Mouse (Mus musculus) hindbrain, embryonic 14.5 days (tissue): ENCODE measurements around the gene Sec16a. TPM values are rescaled to one million over a fixed set of nuclear protein-coding genes. Genes with fewer than 3 reads are reported as not detected.
A peak's percentile ranks its signal among the peaks of the same experiment; 100 is the strongest.

Experiments used
- ATAC-seq: fragments of 200-750 bp; cut with Nextera tagmentation; 2 replicates; pipeline ENCODE4 v1.8.0; 2017; ENCODE audit warnings: moderate number of reproducible peaks, mild to moderate bottlenecking, moderate TSS enrichment, moderate library complexity; ENCODE audit not compliant: low FRiP score
- DNase-seq: peaks from one replicate; pipeline ENCODE4 v3.0.0-alpha.2; 2015; ENCODE audit warnings: low spot score
- H3K27ac ChIP-seq: fragments of 300-500 bp; sonication (generic); 2 replicates; pipeline ENCODE4 v1.5.1; 2014; ENCODE audit warnings: mild to moderate bottlenecking, moderate library complexity
- H3K27me3 ChIP-seq: fragments of 300-500 bp; sonication (generic); 2 replicates; pipeline ENCODE4 v1.6.1; 2014; ENCODE audit warnings: mild to moderate bottlenecking, low read length, mixed read lengths; ENCODE audit not compliant: control insufficient read depth, insufficient read depth
- H3K36me3 ChIP-seq: fragments of 300-500 bp; sonication (generic); replicated peaks from 2 replicates; pipeline ENCODE4 v1.6.1; 2014; ENCODE audit not compliant: control insufficient read depth, insufficient read depth
- H3K4me1 ChIP-seq: fragments of 300-500 bp; sonication (generic); replicated peaks from 2 replicates; pipeline ENCODE4 v1.6.1; 2014; ENCODE audit warnings: antibody characterized with exemption, low read length, mixed read lengths; ENCODE audit not compliant: control insufficient read depth, insufficient read depth
- H3K4me2 ChIP-seq: fragments of 300-500 bp; sonication (generic); replicated peaks from 2 replicates; pipeline ENCODE4 v1.6.1; 2014; ENCODE audit warnings: mild to moderate bottlenecking, moderate library complexity
- H3K4me3 ChIP-seq: fragments of 300-500 bp; sonication (generic); replicated peaks from 2 replicates; pipeline ENCODE4 v1.5.1; 2014; ENCODE audit warnings: mild to moderate bottlenecking, low read length
- H3K9ac ChIP-seq: fragments of 300-500 bp; sonication (generic); 2 replicates; pipeline ENCODE4 v1.6.1; 2014
- H3K9me3 ChIP-seq: fragments of 300-500 bp; sonication (generic); 2 replicates; pipeline ENCODE4 v1.6.1; 2016; ENCODE audit warnings: low read length; ENCODE audit not compliant: control insufficient read depth
- WGBS: fragments of 180-500 bp; shearing (Covaris S2); extraction: QIAGEN DNeasy Blood & Tissue Kit; methylation state at CpG from one replicate; pipeline ENCODE4 v1.1.7; 2014; 5-methylcytosine and 5-hydroxymethylcytosine counted together
- polyA plus RNA-seq: library from polyadenylated mRNA; unstranded; fragments of >200 nt; fragmentation: Nextera tagmentation; extraction: Ambion mirVana; gene quantifications from 2 replicates; pipeline ENCODE4 v1.2.1, GENCODE M21; 2014

The Sec16a gene
- polyA plus RNA-seq, 1 experiment from 2014 or later, result 29.1 TPM

DNA sequence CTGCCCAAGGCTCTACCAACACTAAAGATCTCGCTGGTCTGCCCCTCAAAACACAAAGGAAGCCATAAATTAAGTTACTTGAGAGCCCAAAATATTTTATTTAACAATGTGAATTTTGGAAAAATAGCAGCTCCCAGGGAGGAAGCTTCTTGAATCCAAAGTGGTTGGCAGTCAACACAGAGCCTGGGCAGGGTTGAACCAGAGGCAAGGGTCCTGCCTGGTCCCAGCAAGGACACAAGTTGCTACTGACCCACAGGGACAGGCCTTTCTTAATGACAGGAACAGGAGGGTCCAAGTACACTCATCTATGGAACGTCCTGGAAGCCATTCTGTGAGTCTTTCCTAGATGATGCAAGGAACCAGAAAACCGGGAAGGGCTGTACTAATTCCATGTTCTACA is 35.7 kb downstream of the Sec16a start:
- H3K9me3 ChIP-seq, result no peaks in the 10 kb centered on the region
- H3K27ac ChIP-seq, result no peak overlapping the region
- no peaks in the 10 kb centered on the region for H3K27me3 ChIP-seq
- H3K9ac ChIP-seq, result peak overlapping the region; percentile 92
- peak overlapping the region; percentile 99 for H3K4me2 ChIP-seq
- H3K4me3 ChIP-seq, result peak overlapping the region; percentile 95
- WGBS, result 64% methylated on average over 3 of the region's 3 CpGs
- peaks cover 41% of the 10 kb centered on the region for H3K4me1 ChIP-seq
- no peak for DNase-seq
- ATAC-seq, result no peak
- peaks cover 61% of the 10 kb centered on the region for H3K36me3 ChIP-seq

DNA sequence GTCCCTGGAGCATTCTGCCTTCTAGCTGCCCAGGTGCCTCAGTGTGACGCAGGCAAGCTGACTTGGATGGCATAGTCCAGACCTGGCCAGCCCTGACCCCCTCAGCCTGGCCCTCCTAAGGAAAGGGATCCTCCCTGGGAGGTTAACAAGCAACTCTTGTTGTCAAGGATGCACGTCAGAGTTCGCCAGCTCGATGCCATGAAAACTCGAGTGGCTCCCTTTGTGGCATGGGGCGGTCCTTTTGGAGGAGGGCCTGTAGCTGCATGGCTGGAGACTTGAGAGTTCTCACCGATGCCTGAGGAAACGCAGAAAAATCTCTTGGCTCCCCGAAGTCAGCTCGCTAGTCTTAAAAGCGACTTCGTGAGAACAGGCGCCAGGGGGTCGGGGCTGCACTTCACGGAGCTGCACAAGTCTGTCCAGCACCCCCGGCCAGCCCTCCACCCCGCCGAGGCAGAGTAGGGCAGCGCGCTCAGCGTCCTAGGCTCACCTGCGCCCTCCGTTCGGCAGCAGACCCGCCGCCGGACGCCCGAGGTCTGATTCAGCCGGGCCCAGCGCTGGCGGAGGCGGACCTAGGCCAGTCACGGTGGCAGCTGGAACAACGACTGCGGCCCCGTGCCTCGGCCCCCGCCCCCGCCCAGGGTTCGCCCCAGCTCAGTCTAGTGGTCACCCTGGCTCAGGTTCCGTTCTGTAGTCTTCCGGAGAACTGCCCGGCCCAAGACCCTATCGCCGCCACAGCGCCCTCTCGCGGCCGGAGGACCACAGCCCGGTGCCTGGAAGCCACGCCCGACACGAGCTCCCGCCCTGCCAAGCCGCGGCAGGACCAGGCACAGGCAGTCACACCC is 36.3 kb downstream of the Sec16a start, which contains the start of gene Inpp5e:
TSS of gene Inpp5e (minus strand) at position 689 of the 842 bp plus-strand sequence.
- H3K4me2 ChIP-seq, result peak within 1 kb of the TSS; percentile 99
- DNase-seq (peak; percentile 98), ATAC-seq (peak; percentile 92)
- H3K9ac ChIP-seq, result peak within 1 kb of the TSS; percentile 92
- peak within 1 kb of the TSS; percentile 95 for H3K4me3 ChIP-seq
- H3K36me3 ChIP-seq, result peaks cover 54% of the 10 kb centered on the region
- H3K4me1 ChIP-seq, result peaks cover 41% of the 10 kb centered on the region
- peak within 1 kb of the TSS; percentile 79 for H3K27ac ChIP-seq
- under 1% methylated on average over 57 of the region's 57 CpGs for WGBS
- no peaks in the 10 kb centered on the region for H3K9me3 ChIP-seq
- no peaks in the 10 kb centered on the region for H3K27me3 ChIP-seq

DNA sequence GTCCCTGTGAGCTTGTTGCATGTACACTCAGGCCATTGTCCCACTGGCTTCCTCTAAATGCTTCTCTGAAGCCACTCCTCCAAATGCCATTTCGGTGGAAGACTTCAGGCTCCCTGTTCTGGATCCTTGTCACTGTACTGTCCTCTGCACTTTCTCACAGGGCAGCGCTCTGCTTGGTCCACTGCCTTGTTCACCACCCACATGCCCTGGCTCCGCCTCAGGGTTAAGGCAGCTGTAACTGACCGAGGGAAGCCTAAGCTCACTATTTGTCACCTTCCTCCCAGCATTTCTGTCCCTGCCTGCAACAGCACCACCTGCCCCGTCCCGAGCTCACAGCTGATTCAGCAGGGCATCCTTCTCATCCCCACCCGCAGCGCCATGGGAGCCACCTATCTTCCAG is 41.7 kb downstream of the Sec16a start:
- ATAC-seq (no peak), DNase-seq (no peak)
- Histone ChIP-seq H3K4me3 (no peak overlapping the region), H3K9me3 (no peaks in the 10 kb centered on the region), H3K9ac (no peak overlapping the region), H3K27ac (no peak overlapping the region), H3K4me2 (no peak overlapping the region), H3K36me3 (peaks cover 54% of the 10 kb centered on the region), H3K27me3 (no peaks in the 10 kb centered on the region), H3K4me1 (peaks cover 38% of the 10 kb centered on the region)
- WGBS, result 83% methylated on average over 8 of the region's 8 CpGs

DNA sequence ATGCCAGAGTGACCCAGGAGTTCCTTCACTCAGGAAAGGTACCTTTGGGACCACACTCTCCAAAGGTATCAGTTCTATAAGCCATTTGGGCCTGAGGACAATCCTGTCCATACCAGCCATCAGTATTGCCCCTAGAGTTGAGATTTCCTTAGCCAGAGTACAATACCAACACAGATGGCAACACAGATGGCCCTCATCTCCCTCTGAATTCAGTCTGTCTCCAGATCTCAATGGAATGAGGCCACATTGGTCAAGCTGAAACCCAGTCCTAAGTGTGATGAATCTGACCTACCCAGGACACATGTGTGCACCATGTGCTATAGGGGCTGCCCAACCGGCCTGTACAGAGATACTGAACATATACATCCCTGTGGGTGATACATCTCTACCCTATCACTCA is 42.8 kb downstream of the Sec16a start:
- Histone ChIP-seq H3K27me3 (no peaks in the 10 kb centered on the region), H3K4me2 (no peak overlapping the region), H3K27ac (no peak overlapping the region), H3K4me1 (peaks cover 28% of the 10 kb centered on the region), H3K9me3 (no peaks in the 10 kb centered on the region), H3K36me3 (peaks cover 59% of the 10 kb centered on the region), H3K4me3 (no peak overlapping the region), H3K9ac (no peak overlapping the region)
- ATAC-seq, result no peak
- DNase-seq, result no peak
- WGBS, result 100% methylated on average over 1 of the region's 1 CpGs

DNA sequence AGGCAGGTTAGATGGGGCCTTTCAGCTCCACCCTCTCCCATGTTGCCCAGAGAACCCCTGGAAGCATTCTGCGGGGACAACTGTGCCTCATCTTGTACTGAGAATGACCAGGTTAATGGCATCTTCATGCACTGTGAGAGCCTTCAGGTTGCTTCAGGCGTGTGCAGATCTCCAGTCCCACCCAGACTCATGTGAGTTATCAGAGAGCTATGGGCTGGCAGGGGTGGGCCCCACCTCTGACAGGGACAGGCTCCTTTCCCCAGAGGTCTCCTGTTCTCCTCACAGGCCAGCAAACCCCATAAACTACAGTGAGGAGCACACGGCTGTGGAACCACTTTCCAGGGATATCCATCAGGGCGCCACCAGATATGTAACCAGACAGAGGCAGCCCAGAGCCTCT is 44.0 kb downstream of the Sec16a start:
- no peaks in the 10 kb centered on the region for H3K27me3 ChIP-seq
- H3K9me3 ChIP-seq, result no peaks in the 10 kb centered on the region
- no peak overlapping the region for H3K9ac ChIP-seq
- H3K36me3 ChIP-seq, result peaks cover 63% of the 10 kb centered on the region
- H3K4me1 ChIP-seq, result peaks cover 15% of the 10 kb centered on the region
- 94% methylated on average over 4 of the region's 4 CpGs for WGBS
- H3K4me3 ChIP-seq, result no peak overlapping the region
- no peak for DNase-seq
- H3K27ac ChIP-seq, result no peak overlapping the region
- no peak for ATAC-seq
- no peak overlapping the region for H3K4me2 ChIP-seq

DNA sequence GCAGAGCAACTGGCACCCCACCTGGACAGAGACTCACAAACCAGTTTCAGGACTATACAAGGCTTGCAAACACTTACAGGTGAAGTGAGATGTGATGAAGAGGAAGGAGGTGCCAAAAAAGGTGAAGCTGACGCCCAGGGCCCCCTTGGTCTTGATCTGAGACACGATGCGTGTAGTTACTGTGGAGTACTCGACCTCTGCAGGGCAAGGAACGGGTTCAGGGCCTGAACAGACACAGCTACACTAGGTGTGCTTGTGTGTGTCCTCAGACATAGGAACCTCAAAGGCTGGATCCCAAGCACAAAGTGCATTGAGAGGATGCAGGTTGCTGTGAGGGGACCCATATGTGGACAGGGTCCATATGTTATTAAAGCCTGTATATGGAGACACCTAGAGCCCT is 44.7 kb downstream of the Sec16a start:
- H3K4me3 ChIP-seq, result no peak overlapping the region
- H3K9ac ChIP-seq, result no peak overlapping the region
- H3K4me2 ChIP-seq, result no peak overlapping the region
- H3K9me3 ChIP-seq, result no peaks in the 10 kb centered on the region
- no peak overlapping the region for H3K27ac ChIP-seq
- WGBS, result 85% methylated on average over 5 of the region's 5 CpGs
- ATAC-seq (no peak), DNase-seq (no peak)
- H3K36me3 ChIP-seq, result peaks cover 71% of the 10 kb centered on the region
- H3K4me1 ChIP-seq, result peaks cover 8% of the 10 kb centered on the region
- H3K27me3 ChIP-seq, result no peaks in the 10 kb centered on the region

DNA sequence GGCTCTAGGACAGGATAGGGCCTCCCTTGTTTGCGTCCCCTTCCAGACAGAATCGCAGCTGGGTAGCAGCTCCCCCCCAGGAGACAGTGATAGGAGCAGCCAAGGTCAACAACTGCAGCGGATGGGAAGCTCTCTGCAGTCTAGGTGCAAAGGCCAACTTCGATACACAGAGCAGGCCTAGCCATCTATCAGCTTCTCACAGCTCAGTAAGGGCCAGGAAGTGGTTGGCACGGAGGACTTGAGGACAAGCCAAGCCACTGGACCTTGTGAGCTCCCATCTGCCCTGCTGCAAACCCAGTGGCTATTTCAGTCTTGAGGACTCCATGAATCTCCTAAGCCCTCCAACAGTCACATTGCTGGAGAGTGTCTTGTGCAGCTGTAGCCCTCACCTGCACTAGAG is 45.4 kb downstream of the Sec16a start:
- DNase-seq (no peak), ATAC-seq (no peak)
- Histone ChIP-seq H3K4me2 (no peak overlapping the region), H3K9me3 (no peaks in the 10 kb centered on the region), H3K27me3 (no peaks in the 10 kb centered on the region), H3K4me1 (peaks cover 1% of the 10 kb centered on the region), H3K4me3 (no peak overlapping the region), H3K9ac (no peak overlapping the region), H3K27ac (no peak overlapping the region), H3K36me3 (peaks cover 77% of the 10 kb centered on the region)
- 86% methylated on average over 5 of the region's 5 CpGs for WGBS

DNA sequence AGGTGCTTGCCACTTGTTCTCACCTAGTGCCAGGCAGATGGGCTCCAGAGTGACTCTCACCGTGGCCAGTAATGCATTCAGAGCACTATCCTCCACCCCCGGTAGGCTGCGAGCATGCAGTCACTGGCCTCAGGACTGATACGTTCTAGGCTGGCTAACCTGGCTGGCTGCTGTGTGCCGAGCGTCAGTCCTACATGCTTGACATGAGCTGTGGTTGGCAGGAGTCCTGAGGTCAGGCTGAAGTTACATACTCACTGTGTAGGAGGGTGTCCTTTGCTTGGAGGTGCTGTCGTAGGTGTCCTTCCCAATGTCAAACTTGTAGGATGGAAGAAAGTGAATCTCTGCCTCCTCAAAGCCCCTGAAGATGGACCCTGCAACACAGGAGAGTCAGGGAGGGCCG is 46.0 kb downstream of the Sec16a start:
- WGBS, result 90% methylated on average over 8 of the region's 8 CpGs
- ATAC-seq, result no peak

DNA sequence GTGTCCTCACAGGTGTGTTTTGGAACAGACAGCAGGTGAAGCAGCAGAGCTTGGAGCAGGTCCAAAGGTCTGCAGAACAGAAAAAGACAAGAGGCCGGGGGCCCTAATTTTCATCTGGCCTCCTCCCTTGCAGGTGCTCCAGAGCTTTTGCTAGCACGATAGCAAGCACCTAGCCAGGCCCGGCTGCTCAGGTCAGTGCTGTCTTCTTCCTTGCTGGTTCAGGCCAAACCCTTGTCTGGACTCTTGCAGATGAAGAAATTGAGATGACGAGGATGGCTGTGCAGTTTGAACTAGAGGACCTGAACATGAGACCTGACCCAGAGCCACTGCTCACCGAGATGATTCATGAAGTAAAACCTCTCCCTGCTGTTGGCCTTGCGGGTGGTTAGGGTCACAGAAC is 53.4 kb downstream of the Sec16a start:
- no peaks in the 10 kb centered on the region for H3K27me3 ChIP-seq
- H3K4me1 ChIP-seq, result peaks cover 23% of the 10 kb centered on the region
- no peak overlapping the region for H3K27ac ChIP-seq
- peaks cover 77% of the 10 kb centered on the region for H3K36me3 ChIP-seq
- no peak overlapping the region for H3K4me3 ChIP-seq
- no peak overlapping the region for H3K4me2 ChIP-seq
- ATAC-seq (no peak), DNase-seq (no peak)
- H3K9ac ChIP-seq, result no peak overlapping the region
- no peaks in the 10 kb centered on the region for H3K9me3 ChIP-seq
- WGBS, result 95% methylated on average over 6 of the region's 6 CpGs

More for the DNA sequence above, 46.0 kb downstream of the Sec16a start:
- H3K4me3 ChIP-seq, result no peak overlapping the region
- no peak for DNase-seq
- H3K27ac ChIP-seq, result no peak overlapping the region
- H3K9ac ChIP-seq, result no peak overlapping the region
- no peak overlapping the region for H3K4me2 ChIP-seq
- no peaks in the 10 kb centered on the region for H3K9me3 ChIP-seq
- H3K27me3 ChIP-seq, result no peaks in the 10 kb centered on the region
- peaks cover 84% of the 10 kb centered on the region for H3K36me3 ChIP-seq
- no peaks in the 10 kb centered on the region for H3K4me1 ChIP-seq
